Mouse (Mus musculus): ENCODE measurements around the gene Prpf40a.

The Prpf40a gene

DNA sequence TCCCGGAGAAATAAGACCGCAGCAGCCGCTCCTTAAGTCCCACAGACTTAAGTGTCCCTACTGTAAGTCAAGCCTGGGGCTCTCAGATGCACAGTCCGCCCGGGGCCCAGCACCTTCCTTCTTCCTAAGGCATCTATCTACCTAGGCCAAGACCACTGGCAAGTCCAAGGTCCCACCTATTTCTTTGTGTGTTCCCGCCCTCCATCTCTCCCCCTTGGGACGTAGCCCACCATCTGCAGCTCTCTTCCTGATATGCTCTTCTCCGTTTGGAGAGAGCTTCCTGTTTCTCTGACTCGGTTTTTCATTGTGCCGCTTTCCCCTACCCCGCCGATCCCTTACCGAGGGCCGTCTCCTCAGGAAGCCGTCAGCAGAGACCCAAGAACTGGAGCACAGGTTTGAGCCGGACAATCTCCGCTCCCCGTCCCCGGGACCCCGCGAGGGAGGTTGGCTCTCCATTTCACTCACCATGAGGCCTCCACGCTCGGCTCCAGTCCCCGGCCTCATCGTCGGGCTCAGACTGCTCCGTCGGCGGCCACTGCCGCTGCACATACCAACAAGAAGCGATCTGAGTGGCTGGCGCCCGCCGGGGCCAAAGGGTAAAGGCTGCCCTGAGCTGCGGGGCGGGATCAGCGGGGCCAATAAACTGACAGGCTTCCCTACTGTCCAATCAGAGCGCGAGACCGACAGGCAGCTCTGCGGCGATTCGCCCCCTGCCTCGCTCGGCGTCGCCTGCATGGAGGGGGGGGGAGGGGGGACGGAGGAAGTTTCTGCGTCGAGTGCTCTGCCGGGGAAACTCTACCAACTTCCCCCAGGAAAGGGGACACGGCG is at the start of gene Prpf40a:
Gene Prpf40a, minus strand, starts transcription at position 601 of the 828 bp plus-strand sequence.
- DNase-seq (ENCODE audit: extremely low read depth, low read depth, low spot score) = peak; percentile 82

- no peak for DNase-seq (ENCODE audit: extremely low read depth, low read depth, low spot score)
Measured at GRCm38 (mm10) chr2:53222242-53222641, 31.2 kb upstream of the Prpf40a start.

- peak; percentile 73 for DNase-seq (ENCODE audit: extremely low read depth, low read depth, low spot score)
Measured at GRCm38 (mm10) chr2:53213493-53213892, 22.4 kb upstream of the Prpf40a start.

DNA sequence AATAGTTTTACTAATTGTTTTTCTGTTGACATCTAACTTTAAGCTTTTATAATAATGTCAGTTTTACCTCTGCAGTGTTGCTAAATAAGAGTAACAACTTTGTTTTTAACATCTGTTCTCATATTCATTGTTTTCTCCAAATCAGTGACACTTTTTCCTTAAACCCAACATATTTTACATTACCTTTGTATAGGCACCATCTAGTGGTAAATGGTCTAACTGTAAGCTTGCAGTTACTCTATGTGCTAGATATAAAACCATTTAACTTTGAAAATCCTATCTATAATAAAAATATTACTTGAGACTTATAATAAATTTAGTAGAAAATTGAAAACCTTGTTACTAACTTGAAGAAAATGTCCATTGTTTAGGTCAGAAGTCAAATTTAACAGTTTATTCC is 15.7 kb upstream of the Prpf40a start:
- no peak for DNase-seq (ENCODE audit: extremely low read depth, low read depth, low spot score)

GRCm38 (mm10) chr2:53204373-53205274 is 13.5 kb upstream of the Prpf40a start:
- no peak for DNase-seq (ENCODE audit: extremely low read depth, low read depth, low spot score)

DNA sequence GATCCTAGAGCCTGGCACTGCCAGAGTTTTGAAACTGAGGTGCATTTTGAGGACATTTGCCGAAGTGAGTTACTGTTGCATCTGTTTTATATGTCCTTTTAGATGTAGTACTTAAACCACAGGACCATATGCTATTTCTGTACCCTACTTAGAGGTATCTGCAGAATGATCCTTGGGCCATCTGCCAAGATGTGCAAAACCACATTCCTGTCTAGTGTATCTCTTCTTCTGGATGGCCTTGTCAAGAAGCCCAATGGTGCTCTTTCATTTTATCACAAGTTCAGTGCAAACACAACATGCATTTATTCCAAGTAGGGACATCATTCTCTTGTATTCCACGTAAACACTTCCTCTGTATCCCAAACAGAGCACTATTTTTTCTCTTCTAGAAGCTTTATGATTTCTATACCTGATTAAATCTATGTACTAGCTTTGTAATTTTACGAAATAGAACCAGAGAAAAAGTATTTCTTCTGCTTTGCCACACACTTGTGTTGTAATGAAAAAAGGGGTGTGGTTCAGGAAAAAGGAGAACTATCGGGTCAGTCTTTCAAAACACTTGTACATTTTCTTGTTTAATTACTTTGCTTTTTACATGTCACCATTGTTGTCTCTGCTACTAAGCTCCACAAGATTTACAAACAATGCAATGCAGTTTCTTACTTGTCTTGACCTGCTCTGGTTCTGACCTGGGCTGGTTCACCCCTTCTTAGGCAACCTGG is 9.2 kb upstream of the Prpf40a start:
- no peak for DNase-seq (ENCODE audit: extremely low read depth, low read depth, low spot score)

- DNase-seq (ENCODE audit: extremely low read depth, low read depth, low spot score) = no peak
Measured at GRCm38 (mm10) chr2:53199203-53199602, 8.1 kb upstream of the Prpf40a start.

GRCm38 (mm10) chr2:53196431-53196830 is 5.3 kb upstream of the Prpf40a start:
- DNase-seq (ENCODE audit: extremely low read depth, low read depth, low spot score) = no peak

- no peak for DNase-seq (ENCODE audit: extremely low read depth, low read depth, low spot score)
Measured at GRCm38 (mm10) chr2:53192386-53192785, 1.3 kb upstream of the Prpf40a start.

DNA sequence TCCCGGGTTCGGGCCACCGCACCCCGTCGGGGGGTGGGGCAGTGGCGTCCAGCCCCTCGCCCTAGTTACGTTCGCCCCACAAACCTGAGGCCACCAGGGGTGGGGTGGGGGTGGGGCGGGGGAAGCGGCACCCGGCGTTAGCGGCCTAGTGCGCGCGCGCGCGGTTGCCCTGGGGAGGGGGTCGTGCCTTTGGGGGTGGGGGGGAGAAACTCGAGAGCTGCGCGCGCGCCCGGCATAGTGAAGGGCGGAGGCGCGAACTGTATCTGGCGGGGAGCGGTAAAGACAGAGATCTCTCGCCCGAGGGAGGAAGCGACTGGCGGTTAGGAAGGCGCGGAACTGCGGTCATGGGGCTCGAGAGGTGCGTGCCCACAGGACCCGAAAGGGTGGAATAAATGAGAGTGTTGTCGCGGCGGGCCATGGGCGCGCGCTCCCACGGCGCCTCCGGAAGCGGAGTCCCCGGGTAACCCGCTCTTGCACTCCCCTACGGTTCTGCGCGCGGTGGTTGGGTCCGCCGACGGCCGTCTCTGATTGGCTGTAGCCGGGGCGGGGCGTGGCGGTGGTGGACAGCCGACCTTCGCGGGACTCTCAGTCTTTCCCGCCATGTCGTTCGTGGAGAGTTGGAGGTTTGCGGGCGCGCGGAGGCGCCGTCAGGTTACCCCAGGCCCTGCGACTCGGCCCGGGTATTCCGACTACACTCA is 588 bp upstream of the Prpf40a start, which contains the start of gene Arl6ip6:
Gene Arl6ip6, plus strand, starts transcription at position 204 of the 698 bp plus-strand sequence.
- DNase-seq (ENCODE audit: extremely low read depth, low read depth, low spot score) = peak; percentile 31

DNA sequence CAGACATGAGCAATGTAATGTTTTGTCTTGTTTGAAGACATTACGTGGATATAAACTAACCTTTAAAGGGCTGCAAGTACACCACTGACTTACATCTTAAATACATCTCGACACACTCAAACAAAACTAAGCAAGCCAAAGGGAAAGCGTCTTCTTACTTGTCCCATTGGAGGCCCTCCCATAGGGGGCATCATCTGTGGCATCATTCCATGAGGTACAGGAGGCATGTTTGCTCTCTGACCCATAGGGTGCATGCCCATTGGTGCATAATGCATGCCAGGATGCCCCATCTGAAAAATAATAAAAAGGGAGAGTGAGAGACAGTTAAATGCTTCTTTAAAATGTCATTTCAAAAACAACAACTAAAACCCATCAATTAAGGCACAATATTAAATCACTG is 1.3 kb downstream of the Prpf40a start:
- no peak for DNase-seq (ENCODE audit: extremely low read depth, low read depth, low spot score)

GRCm38 (mm10) chr2:53179876-53180275 is 11.2 kb downstream of the Prpf40a start:
- peak; percentile 30 for DNase-seq (ENCODE audit: extremely low read depth, low read depth, low spot score)

DNA sequence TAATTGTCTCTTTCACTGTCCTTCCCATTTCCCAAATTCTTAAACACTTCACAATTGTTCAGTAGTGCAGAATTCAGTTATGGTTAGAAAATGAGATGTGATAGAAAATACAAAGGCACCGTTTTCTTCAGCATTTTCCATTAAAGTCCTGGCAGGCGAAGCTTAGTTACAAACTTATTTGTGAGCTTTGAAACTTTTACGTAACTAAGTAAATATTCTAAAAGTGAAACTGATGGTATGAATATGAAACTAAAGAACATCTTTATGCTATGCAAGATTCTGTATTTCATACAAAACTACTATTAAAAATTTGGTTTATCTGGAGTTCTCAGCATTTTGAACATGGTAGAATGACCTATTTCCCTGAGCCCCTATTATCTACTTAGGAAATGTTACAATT is 12.1 kb downstream of the Prpf40a start:
- no peak for DNase-seq (ENCODE audit: extremely low read depth, low read depth, low spot score)

GRCm38 (mm10) chr2:53173966-53174365 is 17.1 kb downstream of the Prpf40a start:
- no peak for DNase-seq (ENCODE audit: extremely low read depth, low read depth, low spot score)

DNA sequence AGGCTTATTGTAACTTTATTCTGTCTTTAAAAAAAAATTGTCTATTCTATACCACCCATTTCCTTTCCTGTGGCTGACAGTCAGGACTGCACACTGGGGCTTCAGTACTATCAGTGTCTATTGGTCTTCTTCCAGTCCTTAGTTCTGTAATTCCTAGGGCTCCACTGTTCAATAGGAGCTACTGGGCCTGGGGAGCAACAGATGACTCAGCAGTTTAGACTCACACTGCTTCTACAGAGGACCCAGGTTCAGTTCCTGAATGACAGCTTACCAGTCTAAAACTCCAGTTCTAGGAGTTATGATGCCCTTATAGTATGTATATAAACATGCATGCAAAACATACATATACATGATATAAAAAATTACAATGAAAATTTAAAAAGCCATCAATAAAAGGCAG is 44.2 kb downstream of the Prpf40a start:
- no peak for DNase-seq (ENCODE audit: extremely low read depth, low read depth, low spot score)

- no peak for DNase-seq (ENCODE audit: extremely low read depth, low read depth, low spot score)
Measured at GRCm38 (mm10) chr2:53131567-53131966, 59.5 kb downstream of the Prpf40a start.

DNA sequence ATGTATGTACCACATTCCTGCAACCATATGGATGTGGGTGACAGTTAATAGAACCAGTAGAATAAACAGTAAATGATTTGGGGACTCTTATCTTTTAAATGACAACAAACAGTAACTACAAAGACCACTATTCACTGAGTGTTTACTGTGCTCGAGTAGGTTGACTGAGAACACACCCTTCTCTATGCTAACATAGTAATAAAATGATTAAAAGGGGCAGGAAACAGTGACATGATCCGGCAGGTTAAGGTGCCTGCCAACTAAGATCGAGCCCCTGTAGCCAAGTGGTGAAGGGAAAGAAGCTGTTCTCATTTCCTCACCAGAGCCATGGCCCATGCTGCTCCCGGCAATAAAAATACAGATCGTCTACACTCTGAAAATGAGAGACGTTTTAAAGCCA is 62.0 kb downstream of the Prpf40a start:
- DNase-seq (ENCODE audit: extremely low read depth, low read depth, low spot score) = no peak

GRCm38 (mm10) chr2:53125998-53126397 is 65.1 kb downstream of the Prpf40a start:
- DNase-seq (ENCODE audit: extremely low read depth, low read depth, low spot score) = no peak

DNA sequence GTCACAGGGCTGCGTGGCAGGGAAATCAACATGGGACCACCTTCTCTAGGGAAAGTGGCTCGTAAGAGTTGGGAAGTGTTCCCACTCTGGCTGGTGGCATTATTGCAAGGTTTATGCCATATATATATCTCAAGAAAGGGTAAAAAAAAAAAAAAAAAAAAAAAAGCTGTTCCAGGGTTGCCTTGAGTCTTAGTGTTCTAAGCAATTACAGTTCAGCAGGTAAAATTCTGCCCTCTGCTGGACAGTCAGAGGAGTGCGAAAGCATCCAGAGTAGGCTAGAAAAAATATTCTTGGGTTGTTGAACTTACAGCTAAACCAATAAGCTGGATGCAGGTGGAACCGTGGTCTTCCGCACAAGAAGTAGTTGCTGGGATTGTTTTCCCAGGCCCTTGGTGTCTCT is 69.3 kb downstream of the Prpf40a start:
- DNase-seq (ENCODE audit: extremely low read depth, low read depth, low spot score) = no peak

GRCm38 (mm10) chr2:53108547-53108946 is 82.5 kb downstream of the Prpf40a start:
- DNase-seq (ENCODE audit: extremely low read depth, low read depth, low spot score) = no peak

DNA sequence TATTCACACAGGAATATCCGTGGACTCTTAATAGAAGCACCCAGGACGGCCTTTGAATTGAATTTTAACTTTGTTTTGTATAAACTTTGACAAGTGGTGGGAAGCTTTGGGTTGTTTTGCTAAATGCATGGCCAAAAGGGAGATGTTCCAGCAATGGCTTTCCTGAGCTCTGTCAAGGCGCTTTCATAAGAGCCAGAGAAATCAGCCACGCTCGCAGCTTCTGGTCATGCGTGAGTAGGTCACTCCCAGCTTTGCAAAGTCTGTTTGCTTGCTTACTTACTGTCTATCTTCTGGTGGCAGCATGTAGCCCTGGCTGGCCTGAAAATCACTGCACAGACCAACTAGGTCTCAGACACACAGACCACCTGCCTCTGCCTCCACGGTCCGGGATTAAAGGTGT is 84.6 kb downstream of the Prpf40a start:
- DNase-seq (ENCODE audit: extremely low read depth, low read depth, low spot score) = no peak

Data from fat pad, adult 2 months (tissue).